Mouse (Mus musculus) urinary bladder, postnatal 36 days (tissue): Measurements from ENCODE around the gene Slc6a20a.

Source experiments
- DNase-seq, 2 experiments: peaks; one replicate each; pipeline ENCODE4 v3.0.0; 2022; ENCODE audit warnings: low spot score in 2 of 2, mixed read lengths in 1 of 2

The Slc6a20a gene

DNA sequence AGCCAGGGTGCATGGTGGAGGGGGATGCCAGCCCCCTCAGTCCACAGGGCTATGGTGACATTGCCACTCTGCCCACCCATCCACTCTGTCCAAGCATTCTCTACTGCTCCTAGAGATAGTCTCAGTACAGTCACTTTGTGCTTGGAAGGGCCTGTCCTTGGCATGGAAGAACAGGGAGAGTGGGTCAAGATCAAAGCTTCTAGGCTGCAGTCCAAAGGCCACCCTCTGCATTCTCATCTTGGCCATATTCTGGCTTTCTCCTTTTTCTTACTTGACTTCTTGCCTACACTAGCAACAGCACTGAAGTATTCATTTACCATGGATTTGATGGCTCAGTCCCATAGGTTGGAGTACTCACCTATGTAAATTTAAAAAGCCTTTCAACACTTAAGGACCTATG lies 40.5 kb downstream of the Slc6a20a start:
- no peak for DNase-seq

DNA sequence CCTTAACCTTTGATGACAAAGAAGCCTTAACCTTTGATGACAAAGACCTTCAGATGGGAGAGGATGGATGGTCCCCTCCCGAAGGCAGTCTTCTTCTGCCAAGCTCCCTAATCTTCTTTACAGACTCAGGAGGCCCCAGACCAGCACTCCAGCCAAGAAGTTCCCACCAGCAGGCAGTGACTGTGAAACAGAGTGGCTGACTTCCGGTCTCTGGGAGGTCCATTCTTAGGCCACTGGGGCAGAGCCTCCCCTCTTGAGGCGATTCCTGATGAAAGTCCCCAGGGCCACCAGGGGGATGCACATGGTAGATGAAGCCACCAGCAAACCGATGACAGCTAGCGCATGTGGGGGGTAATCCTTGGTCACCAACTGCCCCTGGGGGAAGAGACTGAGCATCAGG lies 41.9 kb downstream of the Slc6a20a start:
- no peak for DNase-seq

DNA sequence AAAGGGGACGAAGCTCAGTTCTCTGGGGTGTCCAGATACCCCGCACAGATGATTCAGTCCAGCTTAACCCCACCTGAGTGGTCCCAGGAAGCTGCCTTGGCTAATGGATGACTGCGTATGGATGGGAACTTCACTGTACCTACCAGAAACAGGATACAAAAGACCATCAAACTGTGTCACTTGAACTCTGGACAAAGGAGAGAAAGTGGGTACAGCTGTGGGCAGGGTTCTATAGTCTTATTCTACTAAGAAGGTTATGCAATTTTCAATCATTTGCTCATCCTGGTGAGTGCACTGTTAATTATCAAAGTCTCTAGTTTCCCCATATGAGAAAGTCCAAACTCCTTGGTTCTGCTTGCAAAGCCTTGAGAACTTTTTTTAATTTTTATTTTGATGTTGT lies 45.7 kb downstream of the Slc6a20a start:
- no peak for DNase-seq

DNA sequence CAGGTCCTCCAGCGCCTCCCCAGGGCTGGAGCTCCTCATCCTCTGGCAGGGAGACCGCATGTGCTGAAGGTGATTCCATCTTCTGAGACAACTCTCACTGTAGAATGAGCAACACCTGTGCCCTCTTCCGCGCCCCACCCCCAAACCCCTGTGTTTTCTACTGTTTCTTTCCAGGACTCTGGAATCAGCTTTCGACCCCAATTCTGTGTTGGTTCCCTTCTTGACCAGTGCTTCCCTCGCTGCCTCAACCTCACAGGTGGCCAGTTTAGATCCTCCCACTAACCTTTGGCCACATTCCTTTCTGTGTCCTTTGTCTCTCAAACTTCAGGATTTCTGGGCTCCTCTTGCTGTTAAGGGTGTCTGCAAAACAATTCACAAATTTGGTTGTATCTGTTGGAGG lies 46.4 kb downstream of the Slc6a20a start, which contains the start of gene Slc6a20b:
Gene Slc6a20b, minus strand, starts transcription at position 285 of the 400 bp plus-strand sequence.
- DNase-seq: no peak

DNA sequence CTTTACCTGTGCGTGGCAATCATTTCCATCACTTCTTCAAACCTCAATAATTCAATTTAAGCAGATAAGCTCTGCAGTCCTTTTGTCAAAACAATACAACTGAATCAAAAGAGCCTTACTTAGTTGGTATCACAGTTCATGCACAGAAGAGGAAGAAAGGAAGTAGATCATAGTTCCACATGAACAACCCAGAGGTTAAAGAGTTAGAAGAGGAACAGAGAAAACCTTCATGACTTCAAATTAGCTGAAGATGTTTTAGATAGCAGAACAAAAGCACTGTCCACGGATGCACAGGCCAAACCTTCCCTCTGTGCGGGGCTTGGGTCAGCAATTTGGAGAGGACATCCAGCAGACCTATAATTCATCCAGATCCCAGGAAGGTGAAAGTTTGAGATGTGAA lies 47.0 kb downstream of the Slc6a20a start:
- DNase-seq: no peak

DNA sequence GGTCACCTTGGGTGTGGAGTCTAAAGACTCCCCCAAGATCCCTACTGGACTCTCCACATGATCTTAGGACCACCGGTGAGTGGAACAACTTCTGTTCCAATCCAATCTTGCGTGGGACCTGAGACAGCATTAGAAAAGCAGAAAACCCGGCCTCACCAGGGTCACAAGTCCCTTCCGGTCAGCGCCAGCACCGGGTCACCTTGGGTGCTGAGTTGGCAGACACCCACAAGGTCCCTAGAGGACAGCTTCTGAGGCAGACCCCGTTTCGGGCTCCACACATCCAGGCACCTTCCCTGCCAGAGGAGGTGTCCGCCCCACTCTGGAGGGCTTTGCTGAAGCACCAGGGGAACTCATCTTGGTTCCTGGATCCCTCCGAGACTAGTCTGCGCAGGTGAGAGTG lies 52.9 kb downstream of the Slc6a20a start:
- DNase-seq: no peak

DNA sequence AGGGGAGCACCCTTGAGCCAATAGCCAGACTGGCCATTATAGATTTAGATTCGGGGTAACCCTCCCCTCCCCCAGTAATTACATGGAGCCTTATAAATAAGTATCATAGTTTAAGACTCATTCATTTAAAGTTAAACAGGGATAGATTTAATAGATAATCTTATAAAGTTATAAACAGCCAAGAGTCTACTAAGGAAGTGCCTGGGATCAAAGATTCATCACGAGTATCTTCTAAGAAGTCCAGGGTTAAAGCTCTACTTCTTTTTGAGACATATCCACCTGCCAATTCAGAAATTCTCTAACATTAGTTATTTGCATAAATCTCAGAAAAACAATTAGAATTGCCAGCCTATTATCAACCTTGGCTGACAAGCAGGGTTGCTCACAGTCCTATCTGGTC lies 53.9 kb downstream of the Slc6a20a start:
- DNase-seq: no peak

DNA sequence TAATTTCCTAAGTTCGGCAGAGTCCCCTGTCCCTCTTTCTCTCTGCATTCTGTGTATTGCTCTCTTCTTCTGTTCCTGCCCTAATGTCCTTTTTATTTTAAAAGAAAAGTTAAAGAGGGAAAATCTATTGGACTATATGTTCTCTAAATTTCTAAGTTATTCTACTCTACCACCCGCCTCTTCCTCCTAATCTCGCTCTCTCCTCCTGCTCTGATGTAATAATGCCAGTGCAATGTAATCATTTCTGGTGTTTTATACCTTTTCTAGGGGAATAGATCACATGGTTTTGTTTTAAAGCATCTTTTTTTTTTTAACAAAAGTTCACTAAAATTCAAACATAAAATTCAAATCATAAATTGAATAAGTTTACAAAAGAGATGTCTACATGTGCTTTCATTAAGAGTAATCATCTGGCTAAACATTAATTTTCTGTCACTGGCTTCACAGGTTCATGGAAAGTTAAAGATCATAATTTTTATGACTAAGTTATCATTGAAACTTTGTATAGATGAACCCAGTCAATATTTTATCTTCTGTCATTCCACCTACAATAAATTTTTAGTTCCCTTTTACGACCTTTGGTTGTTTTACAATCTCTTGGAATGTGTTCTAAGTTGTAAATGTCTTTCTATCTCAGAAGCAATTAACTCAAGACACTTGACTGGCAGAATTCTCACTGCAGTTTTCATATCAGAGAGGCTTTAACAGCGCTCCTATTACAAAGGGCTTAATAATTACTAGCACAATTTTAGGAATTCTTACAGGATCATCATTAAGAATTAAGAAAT lies 58.2 kb downstream of the Slc6a20a start:
- DNase-seq: no peak

DNA sequence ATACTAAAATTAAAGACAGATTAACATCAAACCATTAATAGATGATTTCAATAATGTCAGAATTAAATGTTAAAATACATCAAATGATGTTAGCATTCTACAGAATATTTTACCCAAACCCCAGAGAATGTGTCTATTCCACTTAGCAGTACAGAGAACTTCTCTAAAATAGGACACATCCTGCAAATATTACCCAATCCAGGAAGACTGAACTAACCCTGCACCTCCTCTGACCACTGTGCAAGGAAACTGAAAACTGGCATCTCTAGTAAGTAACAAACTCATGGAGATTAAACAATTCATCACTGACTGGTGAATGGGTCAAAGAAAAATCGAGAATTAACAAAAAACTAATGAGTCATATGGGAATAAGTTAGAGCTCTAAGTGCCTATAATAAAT lies 77.2 kb downstream of the Slc6a20a start:
- DNase-seq: no peak

DNA sequence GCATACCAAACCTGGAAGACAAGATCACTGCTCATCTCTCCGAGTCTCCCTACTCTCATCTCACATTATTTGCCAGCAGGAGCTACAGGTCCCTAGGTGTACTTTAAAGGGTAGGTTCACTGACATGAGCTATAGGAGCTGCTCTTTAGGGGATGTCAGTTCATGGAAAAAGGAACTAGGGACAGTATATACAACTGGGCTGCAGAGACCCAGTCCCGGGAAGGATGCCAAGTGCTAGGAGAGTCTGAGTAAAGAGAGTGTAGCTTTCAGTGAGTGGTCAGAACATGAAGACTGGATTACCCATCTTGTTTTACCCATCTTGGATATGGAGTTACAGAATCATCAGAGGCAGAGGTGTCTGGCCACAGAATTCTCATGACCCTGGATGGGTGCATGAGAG lies 81.3 kb downstream of the Slc6a20a start:
- no peak for DNase-seq

DNA sequence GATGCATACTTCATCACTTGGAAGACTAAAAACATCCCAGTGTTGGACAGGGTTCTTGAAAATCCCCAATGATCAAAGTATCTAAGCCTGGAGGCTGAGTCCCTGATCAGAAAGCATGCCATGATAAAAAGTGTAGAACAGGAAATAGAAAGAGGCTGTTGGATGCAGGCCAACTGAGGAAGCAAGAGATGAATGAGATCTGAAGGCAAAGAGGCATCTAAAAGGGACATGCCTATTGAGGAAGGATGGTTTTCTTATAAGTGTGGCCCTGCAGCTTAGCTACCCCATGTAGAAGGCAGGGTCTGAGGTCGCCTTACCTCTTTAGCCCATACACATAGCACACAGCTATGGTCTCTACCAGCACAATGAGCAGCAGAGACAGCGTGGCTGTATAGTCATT lies 81.8 kb downstream of the Slc6a20a start:
- no peak for DNase-seq

DNA sequence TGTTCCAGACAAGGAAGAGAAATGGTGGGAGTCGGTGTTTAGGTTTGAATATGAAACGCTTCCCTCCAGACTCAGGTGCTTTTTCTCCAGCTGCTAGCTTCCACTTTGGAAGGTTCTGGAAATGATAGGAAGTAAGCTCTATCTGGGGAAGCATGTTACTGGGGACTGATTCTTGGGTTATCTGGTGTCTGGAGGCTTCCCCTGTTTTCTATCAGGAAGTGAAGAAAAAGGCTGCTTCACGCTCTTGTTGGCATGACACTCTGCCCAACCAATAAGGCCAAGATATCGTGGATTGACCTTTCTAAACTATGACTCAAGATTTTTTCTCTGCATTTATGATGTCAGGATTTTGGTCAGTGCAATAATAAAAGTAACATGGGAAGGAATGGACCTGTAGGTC lies 83.5 kb downstream of the Slc6a20a start:
- no peak for DNase-seq

DNA sequence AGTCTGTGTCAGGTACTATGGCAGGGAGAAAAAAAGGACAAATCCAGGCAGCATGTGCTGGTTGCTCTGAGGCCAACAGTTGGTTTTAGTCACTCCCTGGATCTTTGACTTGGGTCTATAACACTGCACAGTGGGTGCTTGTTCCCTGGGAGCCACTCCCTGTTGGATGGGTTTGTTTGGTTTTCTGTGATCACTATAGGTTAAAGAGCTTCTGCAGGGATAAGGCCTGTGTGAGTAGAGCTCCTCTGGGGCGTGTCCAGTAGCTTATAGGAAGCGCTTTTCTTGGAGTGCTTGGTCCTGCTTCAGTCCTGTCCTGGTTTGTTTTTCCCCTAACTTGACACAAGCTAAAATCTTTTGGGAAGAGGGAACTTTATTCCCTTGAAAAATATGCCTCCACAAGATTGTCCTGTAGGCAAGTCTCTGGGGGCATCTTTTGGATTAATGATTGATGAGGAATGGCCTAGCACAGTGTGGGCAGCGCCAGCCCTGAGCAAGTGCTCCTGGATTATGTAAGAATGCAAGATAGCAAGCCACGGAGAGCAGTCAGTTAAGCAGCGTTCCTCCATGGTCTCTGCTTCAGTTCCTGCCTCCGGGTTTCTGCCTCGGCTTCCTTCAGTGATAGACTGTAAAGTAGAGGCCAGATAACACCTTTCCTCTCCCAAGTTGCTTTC lies 89.3 kb downstream of the Slc6a20a start:
- no peak for DNase-seq
